Mouse (Mus musculus): ENCODE results near the gene Rgs3.

Rgs3 gene

DNA sequence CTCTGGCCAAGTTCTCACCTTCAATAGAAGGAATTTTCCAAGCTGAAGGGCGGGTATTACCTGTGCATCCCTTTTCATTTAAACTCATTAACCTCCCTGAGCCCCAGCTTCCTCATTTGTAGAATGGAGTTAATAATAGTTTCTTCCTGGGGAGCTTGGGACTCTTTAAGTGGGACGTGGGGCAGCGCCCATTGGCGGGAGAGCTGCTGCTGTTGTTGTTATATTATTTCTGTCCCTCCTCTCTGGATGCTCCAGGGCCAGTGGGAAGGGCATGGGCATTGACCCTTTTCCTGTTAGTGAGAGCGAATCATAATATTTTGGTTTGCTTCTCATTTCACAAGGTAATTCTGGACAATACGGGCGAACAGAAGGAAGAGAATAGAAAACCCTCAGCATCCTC is 47.3 kb downstream of the Rgs3 start:
- DNase-seq = peak; percentile 88

GRCm38 (mm10) chr4:62607345-62607744 is 47.7 kb downstream of the Rgs3 start:
- peak; percentile 89 for DNase-seq

DNA sequence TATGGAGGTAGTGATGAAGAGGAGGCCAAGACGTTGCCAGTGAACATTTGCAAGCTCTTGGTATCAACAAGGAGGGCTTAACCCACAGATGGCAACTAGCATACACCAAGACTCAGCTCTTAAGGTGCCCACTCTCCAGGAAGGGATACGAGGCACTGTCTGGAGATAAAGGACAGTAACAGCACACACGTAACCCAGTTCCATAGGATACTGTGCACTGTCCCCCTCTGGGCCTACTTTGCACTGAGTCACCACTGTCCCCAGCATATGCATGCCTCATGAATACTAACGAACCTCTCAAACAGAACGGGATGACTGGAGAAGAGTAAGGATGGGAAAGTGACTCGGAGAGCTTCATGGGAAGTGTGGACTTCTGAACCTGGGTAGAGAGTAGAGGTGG is 48.2 kb downstream of the Rgs3 start:
- DNase-seq = no peak

GRCm38 (mm10) chr4:62609333-62609732 is 49.7 kb downstream of the Rgs3 start:
- DNase-seq = peak; percentile 86

GRCm38 (mm10) chr4:62610142-62610675 is 50.6 kb downstream of the Rgs3 start:
- peak; percentile 97 for DNase-seq

DNA sequence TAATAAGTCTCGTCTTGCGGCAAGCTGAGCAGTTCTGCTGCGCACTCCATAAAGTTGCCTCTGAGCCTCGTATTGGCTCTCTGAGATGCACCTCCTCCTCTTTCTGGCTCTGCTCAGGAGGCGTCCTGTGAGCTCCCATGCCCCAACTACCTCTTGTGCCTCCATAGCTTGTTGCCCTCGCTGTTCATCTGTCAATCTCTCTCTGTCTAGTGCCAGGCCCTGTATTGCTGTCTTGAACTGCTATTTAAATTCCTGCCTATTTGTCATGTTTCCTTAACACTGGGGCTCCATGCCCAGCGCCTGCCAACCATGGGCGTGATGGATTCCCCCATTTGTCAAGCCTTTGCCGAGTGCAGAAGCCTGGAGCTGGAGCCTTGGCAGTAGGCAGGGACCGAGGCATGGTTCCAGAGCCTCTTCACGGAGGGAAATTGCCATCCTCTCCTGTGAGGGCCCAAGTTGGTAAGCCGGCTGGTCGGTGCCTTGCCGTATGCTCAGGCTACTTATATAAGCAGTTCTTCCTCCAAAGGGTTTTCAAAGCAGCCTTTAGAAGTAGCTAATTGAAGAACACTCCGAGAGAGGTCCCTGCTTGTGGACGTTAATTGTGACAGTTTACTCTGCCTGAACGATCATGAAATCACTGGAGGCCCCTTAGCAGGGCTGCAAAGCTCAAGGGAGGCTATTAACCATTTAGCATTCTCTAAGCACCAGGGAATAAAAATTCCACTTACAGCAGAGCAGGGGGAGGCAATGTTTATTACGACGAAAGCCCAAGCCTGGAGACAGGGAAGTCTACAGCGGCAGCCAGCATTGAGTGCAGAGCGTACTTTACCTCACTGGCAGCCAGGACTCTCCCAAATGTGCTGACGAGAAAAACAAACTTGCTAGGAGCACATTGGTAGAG is 53.2 kb downstream of the Rgs3 start:
- peak; percentile 92 for DNase-seq

- DNase-seq = peak; percentile 96
These were observed 54.2 kb downstream of the Rgs3 start for GRCm38 (mm10) chr4:62613646-62614365.

DNA sequence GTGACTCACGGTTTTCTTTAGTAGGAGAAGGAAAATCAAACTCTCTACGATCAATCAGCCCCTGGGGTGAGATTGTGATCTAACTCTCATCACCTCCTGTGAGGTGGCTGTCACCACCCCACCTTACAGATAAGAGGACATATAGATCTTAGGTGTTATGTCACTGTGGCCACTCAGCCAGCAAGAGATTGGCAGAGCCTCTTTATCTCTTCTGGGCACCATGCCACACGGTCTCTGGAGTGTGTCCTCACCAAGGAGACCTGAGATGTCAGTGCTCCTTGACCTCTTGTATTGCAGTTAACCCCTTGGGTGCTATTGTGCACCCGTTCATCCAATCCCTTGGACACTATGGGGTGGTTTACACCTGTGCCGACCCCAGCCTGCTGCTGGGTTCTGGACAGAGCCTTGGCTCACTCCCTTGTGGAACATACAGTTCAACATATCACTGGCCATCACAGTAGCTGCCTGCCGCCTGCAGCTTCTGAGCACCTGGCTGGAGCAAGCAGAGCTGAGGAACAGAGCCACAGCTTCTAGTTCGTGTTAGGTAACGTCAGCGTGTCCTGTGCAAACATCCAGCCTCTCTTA is 58.3 kb downstream of the Rgs3 start:
- peak; percentile 93 for DNase-seq

GRCm38 (mm10) chr4:62619232-62619964 is 59.8 kb downstream of the Rgs3 start:
- DNase-seq = peak; percentile 99

DNA sequence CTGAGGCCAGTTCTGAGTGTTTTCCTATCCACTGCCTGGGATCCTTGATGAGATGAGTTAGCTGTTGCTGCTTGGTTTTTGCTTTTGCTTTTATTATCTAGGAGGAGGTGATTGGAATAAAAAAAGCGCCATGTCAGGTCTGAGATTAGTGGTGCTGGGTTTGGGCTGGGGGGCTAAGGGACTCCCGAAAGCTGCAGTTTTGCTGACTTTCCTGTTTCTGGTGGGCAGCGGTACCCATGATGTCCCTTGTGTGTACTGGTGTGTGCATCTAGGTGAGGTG is 60.3 kb downstream of the Rgs3 start:
- peak; percentile 93 for DNase-seq

DNA sequence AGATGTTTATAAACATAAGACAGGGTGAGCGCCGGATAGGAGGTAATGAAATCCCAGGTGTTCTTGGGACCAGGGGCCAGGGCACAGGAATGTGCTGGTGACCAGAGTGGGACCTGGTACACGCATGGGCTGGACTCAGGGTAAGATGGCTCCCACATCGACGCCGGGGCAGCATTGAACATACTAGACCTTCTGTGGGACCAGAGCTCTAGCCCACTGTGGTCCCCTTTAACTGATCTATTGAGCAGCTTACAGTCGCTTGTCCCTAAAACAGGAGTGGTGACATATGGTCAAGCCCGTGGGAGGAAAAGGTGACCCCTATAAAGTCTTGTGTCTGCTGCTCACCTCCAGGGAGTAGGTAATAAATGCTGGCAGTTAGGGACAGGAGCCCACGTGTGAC is 61.5 kb downstream of the Rgs3 start:
- peak; percentile 93 for DNase-seq

DNA sequence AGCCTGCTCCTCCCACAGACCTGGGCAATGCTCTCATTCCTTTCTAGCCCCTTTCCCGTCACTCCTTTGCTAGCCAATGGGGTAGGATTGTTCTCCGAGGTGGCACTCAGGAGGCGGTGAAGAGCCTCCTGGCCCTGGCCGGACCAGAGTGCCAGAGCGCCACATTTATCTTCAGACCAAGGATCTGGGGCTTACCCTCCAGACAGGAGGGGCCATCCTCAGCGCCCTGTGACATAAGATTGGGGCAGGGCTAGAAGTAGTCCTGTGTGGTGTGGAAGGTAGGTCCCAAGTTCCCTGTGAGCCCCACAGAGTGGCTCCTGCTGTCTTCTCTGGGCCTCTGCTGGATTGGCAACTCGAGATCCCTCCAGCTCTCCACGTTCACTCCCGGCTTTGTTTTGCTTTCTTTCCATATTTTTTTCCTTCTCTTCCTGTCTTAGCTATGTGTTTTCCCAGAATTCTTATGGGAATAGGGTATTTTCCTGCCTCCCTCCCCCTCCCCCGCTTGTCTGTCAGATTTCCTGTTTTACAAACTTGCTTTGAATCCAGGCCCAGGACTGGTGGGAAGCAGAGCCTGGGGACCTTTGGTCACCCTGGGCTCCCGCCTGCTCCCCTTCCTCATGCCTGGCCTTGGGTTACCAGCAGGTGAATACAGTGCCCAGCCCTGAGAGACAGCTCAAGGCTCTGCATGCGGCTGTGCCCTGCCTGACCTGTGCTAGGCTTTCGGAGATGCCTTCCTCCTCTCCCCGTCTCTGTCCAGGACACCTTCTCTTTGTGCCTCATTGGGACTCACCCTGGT is 62.4 kb downstream of the Rgs3 start:
- DNase-seq = peak; percentile 98

DNA sequence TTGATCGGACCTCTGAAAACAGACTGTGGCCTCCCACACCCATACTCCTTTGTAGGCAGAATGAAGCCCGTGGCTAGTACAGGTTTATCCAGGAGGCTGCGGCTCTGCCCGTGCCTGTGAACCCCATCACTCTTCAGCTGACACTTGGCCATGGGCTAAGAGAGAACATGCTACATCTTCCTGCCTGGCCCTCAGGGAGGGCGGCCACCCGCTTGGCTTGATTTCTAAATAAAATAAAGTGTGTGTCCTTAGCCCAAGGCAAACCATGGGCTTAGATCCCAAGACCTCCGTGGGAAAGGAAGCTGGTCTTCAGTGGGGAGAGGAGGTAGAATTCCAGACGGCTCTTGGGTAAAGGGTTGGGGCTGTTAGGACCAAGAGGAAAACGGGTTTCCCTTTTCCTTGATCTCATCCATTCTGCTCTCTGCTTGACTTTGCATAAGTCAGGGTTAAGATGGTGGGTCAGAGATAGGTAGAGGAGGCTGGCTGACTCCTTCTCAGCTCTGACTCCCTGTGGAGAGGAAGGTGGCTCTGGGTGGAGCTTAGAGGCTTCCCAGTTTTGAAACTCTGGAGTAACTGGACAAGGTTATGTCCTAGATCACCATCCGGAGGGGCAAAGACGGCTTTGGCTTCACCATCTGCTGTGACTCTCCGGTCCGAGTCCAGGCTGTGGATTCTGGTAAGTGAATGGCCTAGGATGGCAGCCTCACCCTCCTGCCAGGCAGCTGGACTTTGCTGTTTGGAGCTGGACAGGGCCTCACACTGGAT is 63.8 kb downstream of the Rgs3 start:
- peak; percentile 96 for DNase-seq

DNA sequence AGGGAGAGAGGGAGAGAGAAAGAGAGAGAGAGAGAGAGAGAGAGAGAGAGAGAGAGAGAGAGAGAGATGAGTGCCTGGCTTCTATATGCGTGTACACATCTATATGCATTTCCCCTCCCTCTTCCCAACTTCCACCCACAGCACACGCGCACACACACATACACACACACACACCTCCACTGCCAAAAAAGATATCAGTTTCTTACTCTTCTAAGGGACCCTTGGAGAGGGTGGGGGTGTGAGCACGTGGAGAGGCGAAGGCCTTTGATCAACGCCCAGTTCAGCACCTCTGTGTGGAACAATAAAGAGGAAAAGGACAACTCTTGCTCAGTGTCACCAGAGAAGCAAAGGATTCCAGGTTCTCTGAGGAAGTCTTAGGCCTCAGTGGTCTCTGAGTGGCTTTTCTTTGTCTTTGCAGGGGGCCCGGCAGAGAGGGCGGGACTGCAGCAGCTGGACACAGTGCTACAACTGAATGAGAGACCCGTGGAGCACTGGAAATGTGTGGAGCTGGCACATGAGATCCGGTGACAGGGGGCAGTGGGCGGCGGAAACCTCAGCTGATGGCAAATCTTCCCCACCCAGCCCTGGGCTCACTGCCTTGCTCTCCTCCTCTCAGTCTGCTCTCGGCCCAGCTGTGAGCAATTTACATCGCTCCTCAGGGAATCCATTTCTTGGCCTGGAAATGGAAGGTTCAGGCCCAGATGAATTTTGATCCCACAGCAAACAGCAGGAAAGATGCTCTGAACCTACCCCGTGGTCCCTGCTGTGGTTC is 65.2 kb downstream of the Rgs3 start:
- DNase-seq = peak; percentile 98

GRCm38 (mm10) chr4:62625451-62626061 is 65.9 kb downstream of the Rgs3 start:
- DNase-seq = peak; percentile 93

GRCm38 (mm10) chr4:62626228-62627026 is 66.8 kb downstream of the Rgs3 start:
- peak; percentile 92 for DNase-seq

GRCm38 (mm10) chr4:62627331-62627730 is 67.7 kb downstream of the Rgs3 start:
- peak; percentile 92 for DNase-seq

DNA sequence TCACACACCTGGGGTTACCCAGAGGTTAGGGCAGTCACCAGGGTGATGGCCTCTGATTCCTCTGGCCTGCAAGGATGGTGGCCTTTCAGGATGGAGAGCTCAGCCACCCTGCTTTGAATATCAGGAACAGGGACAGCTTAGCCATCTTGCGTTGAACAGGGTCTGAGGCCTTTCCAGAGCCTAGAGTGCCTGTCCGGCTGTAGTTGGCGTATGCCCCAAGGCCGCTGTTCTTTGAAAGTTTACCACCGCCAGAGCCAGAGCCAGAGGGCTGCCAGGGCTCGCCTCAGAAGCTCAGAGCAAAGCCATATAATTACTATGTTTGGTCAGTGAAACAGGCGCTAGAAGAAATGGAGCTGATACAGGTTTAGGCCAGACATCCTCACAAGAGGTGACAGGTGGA is 68.9 kb downstream of the Rgs3 start:
- no peak for DNase-seq

DNA sequence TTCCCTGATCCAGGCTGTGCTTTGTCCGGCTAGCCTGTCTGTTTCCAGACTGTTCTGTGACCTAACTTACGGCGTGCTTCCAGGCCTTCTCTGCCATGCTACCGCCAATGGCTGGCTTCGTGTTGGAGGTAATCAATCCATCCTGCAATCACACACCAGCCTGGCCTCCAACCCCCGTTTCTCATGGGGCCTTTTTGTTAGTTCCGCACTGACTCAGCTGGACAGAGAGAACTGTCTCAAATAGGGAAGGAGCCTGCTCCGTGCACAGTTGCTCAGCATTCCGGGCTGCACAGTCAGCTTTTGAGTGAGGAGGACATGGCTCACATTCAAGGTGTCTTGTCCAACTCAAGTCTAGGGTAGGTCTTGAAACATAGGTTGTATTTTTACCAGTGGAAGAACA is 69.8 kb downstream of the Rgs3 start:
- DNase-seq = peak; percentile 95

Data from heart, adult 11 months (tissue).